Mouse (Mus musculus): Measurements from ENCODE around the gene Hamp.

The Hamp gene

GRCm38 (mm10) chr7:30943909-30944635, at the start of gene Hamp:
Hamp (minus strand) TSS chr7:30944032.
- no peak for DNase-seq (ENCODE audit: low spot score in 2 of 2)

GRCm38 (mm10) chr7:30992148-30992547, 48.3 kb upstream of the Hamp start:
- no peak for DNase-seq (ENCODE audit: low spot score in 2 of 2)

GRCm38 (mm10) chr7:30988519-30989162, 44.8 kb upstream of the Hamp start:
- DNase-seq (ENCODE audit: low spot score in 2 of 2), result no peak

GRCm38 (mm10) chr7:30985357-30985756, 41.5 kb upstream of the Hamp start:
- no peak for DNase-seq (ENCODE audit: low spot score in 2 of 2)

GRCm38 (mm10) chr7:30981703-30982102, 37.9 kb upstream of the Hamp start:
- no peak for DNase-seq (ENCODE audit: low spot score in 2 of 2)

- peak; percentile 71 to 72 for DNase-seq (ENCODE audit: low spot score in 2 of 2)
Observed at GRCm38 (mm10) chr7:30973501-30974289, 29.9 kb upstream of the Hamp start, which contains the start of gene Fam187b. Fam187b (plus strand) TSS chr7:30973790.

GRCm38 (mm10) chr7:30973251-30973500, 29.3 kb upstream of the Hamp start, which contains the start of gene Lsr:
Lsr (minus strand) TSS chr7:30973464.
- no peak for DNase-seq (ENCODE audit: low spot score in 2 of 2)

- no peak for DNase-seq (ENCODE audit: low spot score in 2 of 2)
Observed at GRCm38 (mm10) chr7:30972426-30973250, 28.8 kb upstream of the Hamp start.

GRCm38 (mm10) chr7:30971901-30972300, 28.1 kb upstream of the Hamp start:
- DNase-seq (ENCODE audit: low spot score in 2 of 2), result no peak

- no peak for DNase-seq (ENCODE audit: low spot score in 2 of 2)
Observed at GRCm38 (mm10) chr7:30969174-30969573, 25.3 kb upstream of the Hamp start.

GRCm38 (mm10) chr7:30968611-30969010, 24.8 kb upstream of the Hamp start:
- no peak for DNase-seq (ENCODE audit: low spot score in 2 of 2)

- DNase-seq (ENCODE audit: low spot score in 2 of 2), result no peak
Observed at GRCm38 (mm10) chr7:30966657-30967056, 22.8 kb upstream of the Hamp start.

- DNase-seq (ENCODE audit: low spot score in 2 of 2), result no peak
Observed at GRCm38 (mm10) chr7:30965677-30966076, 21.8 kb upstream of the Hamp start.

- no peak for DNase-seq (ENCODE audit: low spot score in 2 of 2)
Observed at GRCm38 (mm10) chr7:30964366-30964765, 20.5 kb upstream of the Hamp start.

GRCm38 (mm10) chr7:30962862-30963261, 19.0 kb upstream of the Hamp start:
- no peak for DNase-seq (ENCODE audit: low spot score in 2 of 2)

- DNase-seq (ENCODE audit: low spot score in 2 of 2), result no peak
Observed at GRCm38 (mm10) chr7:30959786-30960349, 16.0 kb upstream of the Hamp start.

GRCm38 (mm10) chr7:30958866-30959487, 15.1 kb upstream of the Hamp start:
- DNase-seq (ENCODE audit: low spot score in 2 of 2), result no peak

- no peak for DNase-seq (ENCODE audit: low spot score in 2 of 2)
Observed at GRCm38 (mm10) chr7:30958109-30958865, 14.5 kb upstream of the Hamp start.

GRCm38 (mm10) chr7:30957367-30957783, 13.5 kb upstream of the Hamp start:
- peak; percentile 82 to 84 for DNase-seq (ENCODE audit: low spot score in 2 of 2)

GRCm38 (mm10) chr7:30956756-30957366, 13.0 kb upstream of the Hamp start, which contains the start of gene Usf2:
Usf2 (minus strand) TSS chr7:30956803.
- DNase-seq (ENCODE audit: low spot score in 2 of 2), result peak; percentile 78 to 84

All from frontal cortex, postnatal 10 days (tissue).